Mouse (Mus musculus) left cerebral cortex, postnatal 14 days (tissue): Measurements from ENCODE around the gene Fsip1. TPM values are rescaled to one million over a fixed set of nuclear protein-coding genes. Genes with fewer than 3 reads are reported as not detected.
"Not testable (repeated sequence)": the region's sequence is repeated elsewhere in the genome, so short reads cannot be mapped to it uniquely, and the experiment has no call there.

Experiments
- DNase-seq, 2 experiments: peaks; one replicate each; pipeline ENCODE4 v3.0.0; 2021 to 2022; ENCODE audit warnings: low spot score in 2 of 2, mixed read lengths in 1 of 2
- intact Hi-C: fragments of 180-260 bp; cut with DNase I; formaldehyde crosslinking; loops from one replicate; pipeline ENCODE4 v1.15.1; 2025
- total RNA-seq, 2 experiments: library from RNA; stranded (reverse); gene quantifications; 2 replicates each; pipeline ENCODE4 v1.2.3; 2021

Gene Fsip1
- total RNA-seq, 2 experiments from 2014 or later = 0.66 to 0.77 TPM

DNA sequence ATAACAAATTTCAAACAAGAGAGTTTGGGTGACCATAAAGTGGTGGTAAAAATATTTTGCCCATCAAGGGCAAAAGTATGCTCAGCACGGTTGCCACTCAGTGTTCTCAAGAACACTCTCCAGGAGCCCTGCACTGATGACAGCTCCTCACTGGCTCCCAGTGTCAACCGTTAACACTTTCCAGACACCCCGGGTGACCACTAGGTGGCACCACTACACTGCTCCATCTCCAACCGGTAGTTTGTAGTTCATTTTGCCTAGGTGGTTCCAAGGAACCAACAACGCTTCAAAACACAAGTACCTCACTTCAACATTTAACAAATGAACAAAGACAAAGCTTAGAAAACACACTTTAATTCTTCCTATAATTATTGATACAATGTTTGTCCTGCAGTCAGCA, 56.9 kb downstream of the Fsip1 start:
- intact Hi-C loops = loop anchor here (2.0 kb wide), 1 partner anchor 47 kb away; no protein-coding TSS in a partner anchor
- peak; percentile 80 to 86 for DNase-seq

GRCm38 (mm10) chr2:118196966-118197365, 59.8 kb downstream of the Fsip1 start:
- no peak for DNase-seq
- intact Hi-C loops = no loop called here

- intact Hi-C loops = no loop called here
- no peak for DNase-seq
These were observed 74.6 kb downstream of the Fsip1 start for GRCm38 (mm10) chr2:118182136-118182535.

- no peak for DNase-seq
- intact Hi-C loops = no loop called here
These were observed 76.7 kb downstream of the Fsip1 start for GRCm38 (mm10) chr2:118179873-118180585.

DNA sequence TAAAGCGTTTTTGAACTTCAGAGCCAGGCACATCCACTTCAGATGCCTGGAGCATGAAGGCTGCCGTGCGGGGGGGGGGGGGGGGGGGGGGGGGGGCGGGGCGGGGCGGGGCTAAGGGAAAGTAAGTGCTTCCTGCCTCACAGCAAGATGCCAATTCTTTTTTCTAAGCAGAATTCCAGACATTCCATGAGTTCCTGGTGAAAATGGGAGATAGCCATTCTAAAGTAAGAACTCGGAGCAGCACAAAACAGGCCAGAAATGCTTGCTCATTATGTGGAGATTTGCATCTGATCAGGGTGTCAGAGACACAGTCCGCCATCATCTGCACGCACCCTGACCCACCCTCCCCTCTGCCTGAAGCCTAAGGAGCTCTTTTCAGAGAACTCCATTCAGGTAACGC, 77.3 kb downstream of the Fsip1 start:
- intact Hi-C loops = no loop called here
- DNase-seq = no peak

DNA sequence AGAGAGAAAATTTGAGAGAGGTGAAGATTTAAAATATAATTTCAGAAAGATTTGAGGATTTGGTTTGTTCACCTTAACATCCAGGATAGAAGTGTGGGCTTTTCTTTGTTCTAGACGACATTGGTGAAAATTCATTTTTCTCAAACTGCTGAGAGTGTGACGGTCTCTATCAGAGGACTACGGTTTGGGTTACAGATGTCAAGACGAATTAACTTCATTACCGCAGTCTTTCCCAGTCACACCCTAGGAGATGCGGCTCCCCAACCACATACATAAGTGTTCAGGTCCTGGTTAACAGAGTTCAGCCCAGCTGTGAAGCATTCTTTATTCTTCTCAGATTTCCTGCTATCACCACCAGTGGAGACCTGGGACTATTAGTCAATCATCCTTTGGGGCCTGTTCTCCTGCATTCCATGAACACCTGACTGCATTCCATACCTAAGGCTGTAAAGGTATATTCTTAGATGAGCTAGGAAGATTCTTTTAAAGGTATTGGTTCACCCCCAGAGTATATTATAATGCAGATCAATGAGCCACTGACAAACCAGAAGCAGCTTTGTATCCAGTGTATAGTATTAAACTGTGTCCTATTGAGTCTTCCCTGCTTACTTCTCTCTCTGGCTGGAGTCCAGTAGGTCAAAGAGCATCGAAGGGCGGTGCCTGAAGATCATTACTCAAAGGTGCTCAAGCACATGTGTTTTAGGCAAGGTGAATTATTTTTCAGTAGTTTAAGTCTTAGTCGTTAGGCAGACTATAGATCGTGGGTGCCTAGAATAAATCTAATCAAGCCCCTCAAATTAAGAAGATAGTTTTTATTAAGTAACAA, 82.0 kb downstream of the Fsip1 start:
- intact Hi-C loops = no loop called here

DNA sequence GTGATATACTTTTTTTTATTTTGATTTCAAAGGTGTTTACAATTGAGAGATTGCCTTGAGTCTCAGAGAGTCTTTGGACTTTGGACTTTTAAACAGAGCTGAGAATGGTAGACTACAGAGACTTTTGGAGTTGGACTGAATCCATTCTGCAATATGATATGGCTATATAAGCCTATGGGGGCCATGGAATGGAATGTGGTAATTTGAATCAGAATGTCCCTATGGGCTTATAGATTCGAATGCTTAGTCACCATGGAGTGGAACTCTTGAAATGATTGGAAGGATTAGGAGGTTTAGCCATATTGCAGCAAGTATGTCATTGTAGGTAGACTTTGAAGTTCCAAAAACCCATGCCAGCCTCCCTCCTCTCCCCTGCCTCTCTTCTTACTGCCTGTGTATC, 88.5 kb downstream of the Fsip1 start:
- no peak for DNase-seq

More for the DNA sequence above, 82.0 kb downstream of the Fsip1 start:
- DNase-seq = no peak

DNA sequence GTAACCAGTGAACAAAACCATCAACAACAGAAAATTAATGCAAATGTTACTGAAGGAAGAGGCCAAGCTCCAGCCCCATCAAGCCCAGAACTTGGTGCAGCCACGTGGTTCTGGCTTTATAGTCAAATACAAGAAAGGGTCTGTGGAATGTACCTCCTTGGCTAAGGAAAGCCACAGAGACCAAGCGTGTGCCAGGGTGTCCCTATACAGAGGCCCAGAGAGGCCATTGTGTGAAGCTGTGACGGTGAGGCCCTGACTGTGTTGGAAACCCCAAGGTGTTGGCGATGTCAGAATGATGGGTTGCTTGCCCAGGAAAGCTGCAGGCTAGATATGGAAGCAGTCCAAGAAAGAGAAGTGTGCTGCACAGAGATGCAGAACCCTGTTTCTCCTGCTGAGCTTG, 89.0 kb downstream of the Fsip1 start:
- intact Hi-C loops = no loop called here
- DNase-seq = no peak

More for the DNA sequence above, 88.5 kb downstream of the Fsip1 start:
- intact Hi-C loops = no loop called here

DNA sequence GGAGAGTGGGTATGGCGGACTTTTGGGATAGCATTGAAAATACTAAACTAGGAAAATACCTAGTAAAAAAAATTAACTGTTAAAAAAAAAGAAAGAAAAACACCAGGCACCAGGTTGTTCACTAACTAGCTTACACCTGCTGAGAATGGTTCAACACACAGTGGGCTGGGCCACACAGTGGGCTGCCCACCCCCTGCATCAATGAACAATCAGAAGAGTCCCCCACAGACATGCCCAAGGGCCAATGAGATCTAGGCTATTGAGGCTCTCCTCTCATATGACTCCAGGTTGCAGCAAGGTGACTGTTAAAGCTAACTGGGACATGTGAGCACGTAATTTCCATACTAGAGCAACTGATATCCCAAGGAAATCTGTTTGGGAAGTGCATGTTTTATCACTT, 91.1 kb downstream of the Fsip1 start:
- intact Hi-C loops = no loop called here
- DNase-seq = no peak

DNA sequence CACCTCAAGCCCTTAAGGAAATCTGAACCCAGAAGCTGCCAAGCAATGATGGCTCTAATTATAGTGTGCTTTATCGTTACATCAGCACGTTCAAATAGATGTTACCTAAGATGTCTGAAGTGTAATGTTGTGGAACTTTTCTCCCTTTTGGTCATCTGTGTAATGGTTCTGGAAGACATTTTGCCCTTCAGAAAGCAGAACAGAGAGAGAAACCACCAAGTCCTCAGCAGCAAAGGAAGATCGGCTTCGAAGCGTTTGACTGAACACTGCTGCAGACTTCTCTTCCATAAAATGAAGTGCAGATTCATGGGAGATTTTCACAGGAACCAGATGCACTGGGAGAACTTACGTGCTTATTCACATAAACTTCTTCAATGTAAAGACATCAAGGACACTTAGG, 92.6 kb downstream of the Fsip1 start:
- DNase-seq = no peak
- intact Hi-C loops = no loop called here

GRCm38 (mm10) chr2:118162486-118162885, 94.3 kb downstream of the Fsip1 start:
- no peak for DNase-seq
- intact Hi-C loops = no loop called here

DNA sequence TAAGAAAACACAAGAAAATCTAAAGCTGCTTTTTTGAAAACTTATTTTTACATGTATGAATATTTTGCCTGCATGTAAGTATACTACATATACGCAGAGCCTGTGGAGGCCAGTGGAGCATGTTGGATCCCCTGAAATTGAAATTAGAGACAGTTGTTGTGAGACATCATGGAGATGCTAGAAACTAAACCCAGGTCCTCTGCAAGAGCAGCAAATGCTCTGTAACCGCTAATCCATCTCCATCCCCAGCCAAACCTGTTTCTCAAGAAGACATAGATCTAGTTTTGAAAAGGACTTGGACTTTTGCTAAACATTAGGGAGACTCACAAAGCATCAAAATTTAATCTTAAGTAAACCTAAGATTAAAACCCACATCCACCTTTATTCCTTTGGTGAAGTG, 95.8 kb downstream of the Fsip1 start:
- DNase-seq = no peak
- intact Hi-C loops = no loop called here

- intact Hi-C loops = no loop called here
- no peak for DNase-seq
These were observed 96.2 kb downstream of the Fsip1 start for GRCm38 (mm10) chr2:118160547-118160946.

DNA sequence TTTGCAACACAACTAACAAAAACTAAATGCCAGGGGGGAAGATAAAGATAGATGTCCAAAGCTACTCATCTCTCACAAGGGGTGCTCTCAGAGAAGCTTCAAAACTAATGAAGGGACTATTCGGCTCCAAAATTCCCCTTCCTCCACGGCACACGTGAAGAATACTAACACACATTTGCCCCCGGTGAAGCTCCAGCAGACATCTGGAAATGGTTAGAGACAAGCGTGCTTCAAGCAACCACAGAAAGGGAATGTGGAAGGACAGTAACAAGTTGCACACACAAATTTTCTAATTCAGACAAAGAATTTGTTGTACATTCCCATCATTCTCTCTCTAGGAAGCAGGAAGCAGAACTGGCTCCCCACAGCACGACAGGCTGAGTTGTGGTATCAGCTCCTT, 97.6 kb downstream of the Fsip1 start:
- intact Hi-C loops = no loop called here
- DNase-seq = no peak

DNA sequence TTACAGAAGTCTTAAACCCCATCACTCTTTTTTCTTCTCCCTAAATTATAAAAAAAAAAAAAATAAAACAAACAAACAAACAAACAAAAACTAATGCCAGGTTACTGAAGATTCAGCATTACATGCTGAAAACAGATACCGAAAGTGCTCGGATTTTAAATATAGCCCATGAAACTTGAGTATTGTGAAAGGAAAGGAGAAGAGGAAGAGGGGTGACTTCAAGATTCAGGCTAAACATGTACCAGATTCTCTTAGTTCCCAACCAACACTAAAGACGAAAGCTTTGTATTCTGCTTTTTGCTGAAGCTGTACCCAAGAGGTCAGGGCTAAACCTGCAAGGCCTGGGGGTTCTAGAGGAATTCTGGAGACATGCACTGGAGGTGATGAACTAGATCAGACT, 98.7 kb downstream of the Fsip1 start:
- intact Hi-C loops = no loop called here
- no peak for DNase-seq

GRCm38 (mm10) chr2:118149855-118150563, 106.8 kb downstream of the Fsip1 start:
- intact Hi-C loops = no loop called here

GRCm38 (mm10) chr2:118148321-118149142, 108.2 kb downstream of the Fsip1 start:
- DNase-seq = no peak
- intact Hi-C loops = no loop called here

More at GRCm38 (mm10) chr2:118149855-118150563, 106.8 kb downstream of the Fsip1 start:
- peak; percentile 61 to 85 for DNase-seq

- intact Hi-C loops, DNase-seq: not testable (repeated sequence)
These were observed 109.0 kb downstream of the Fsip1 start for GRCm38 (mm10) chr2:118147749-118148148.

DNA sequence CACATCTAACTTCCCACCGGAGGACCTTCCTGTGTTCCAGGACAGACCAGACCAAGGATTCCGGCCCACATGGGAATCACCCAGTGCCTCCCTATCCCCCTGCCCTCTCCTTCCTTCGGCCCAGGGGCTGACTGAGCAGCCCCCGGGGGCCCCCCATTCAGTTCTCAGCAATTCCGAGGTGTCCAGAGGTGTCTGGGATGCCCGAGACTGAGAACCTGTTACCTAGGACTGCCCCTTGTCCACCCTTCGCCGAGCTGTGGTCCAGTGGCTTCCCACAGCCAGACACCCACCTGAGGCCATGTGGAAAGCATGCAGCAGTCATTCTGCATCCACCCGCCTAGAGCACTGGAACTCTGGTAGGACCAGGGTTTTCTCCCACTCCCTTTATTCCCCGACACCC, 115.1 kb downstream of the Fsip1 start:
- intact Hi-C loops = no loop called here
- DNase-seq = no peak
